Mouse (Mus musculus) brain, adult 2 months (tissue): ENCODE measurements around the gene Usp33.
"Not testable (repeated sequence)": the region's sequence is repeated elsewhere in the genome, so short reads cannot be mapped to it uniquely, and the experiment has no call there.

Experiments
- DNase-seq: peaks from one replicate; pipeline ENCODE4 v3.0.0; 2011; ENCODE audit warnings: low read depth, low spot score

The Usp33 gene

GRCm38 (mm10) chr3:152345732-152346632 lies at the start of gene Usp33:
Gene Usp33, plus strand, starts transcription at chr3:152346478.
- peak; percentile 96 for DNase-seq

- DNase-seq, result no peak
Observed at GRCm38 (mm10) chr3:152300376-152301337, 45.6 kb upstream of the Usp33 start.

GRCm38 (mm10) chr3:152302991-152303390 lies 43.3 kb upstream of the Usp33 start:
- no peak for DNase-seq

- DNase-seq, result peak; percentile 69
Observed at GRCm38 (mm10) chr3:152304093-152304815, 42.0 kb upstream of the Usp33 start.

GRCm38 (mm10) chr3:152305080-152305479 lies 41.2 kb upstream of the Usp33 start:
- DNase-seq, result no peak

GRCm38 (mm10) chr3:152305971-152306370 lies 40.3 kb upstream of the Usp33 start:
- no peak for DNase-seq

- peak; percentile 34 for DNase-seq
Observed at GRCm38 (mm10) chr3:152308485-152309249, 37.6 kb upstream of the Usp33 start.

- DNase-seq, result no peak
Observed at GRCm38 (mm10) chr3:152309250-152309645, 37.0 kb upstream of the Usp33 start.

- DNase-seq, result not testable (repeated sequence)
Observed at GRCm38 (mm10) chr3:152314666-152315065, 31.6 kb upstream of the Usp33 start.

GRCm38 (mm10) chr3:152315613-152316012 lies 30.7 kb upstream of the Usp33 start:
- peak; percentile 90 for DNase-seq

GRCm38 (mm10) chr3:152316447-152317173 lies 29.7 kb upstream of the Usp33 start:
- DNase-seq, result not testable (repeated sequence)

GRCm38 (mm10) chr3:152320972-152321645 lies 25.2 kb upstream of the Usp33 start:
- DNase-seq, result no peak

- DNase-seq, result no peak
Observed at GRCm38 (mm10) chr3:152321765-152322547, 24.3 kb upstream of the Usp33 start.

GRCm38 (mm10) chr3:152332104-152332503 lies 14.2 kb upstream of the Usp33 start:
- no peak for DNase-seq

- peak; percentile 70 for DNase-seq
Observed at GRCm38 (mm10) chr3:152332545-152333300, 13.6 kb upstream of the Usp33 start.

GRCm38 (mm10) chr3:152333641-152334040 lies 12.6 kb upstream of the Usp33 start:
- no peak for DNase-seq

- no peak for DNase-seq
Observed at GRCm38 (mm10) chr3:152336085-152336484, 10.2 kb upstream of the Usp33 start.
